Mouse (Mus musculus) mature B cell (primary cell): ENCODE data around the gene Extl2.

Experiments
- in situ Hi-C: fragments of 300-500 bp; cut with MboI; formaldehyde crosslinking; loops from 2 replicates; pipeline ENCODE4 v1.14.3; 2019

Gene Extl2

GRCm38 (mm10) chr3:116006978-116007940, at the start of gene Extl2, which contains the start of gene Slc30a7:
Gene Extl2, plus strand, starts transcription at chr3:116007462.
Gene Slc30a7, minus strand, starts transcription at chr3:116007406.
- in situ Hi-C loops, result no loop called here

- in situ Hi-C loops, result no loop called here
These were observed 45.8 kb upstream of the Extl2 start for GRCm38 (mm10) chr3:115961311-115962027.

DNA sequence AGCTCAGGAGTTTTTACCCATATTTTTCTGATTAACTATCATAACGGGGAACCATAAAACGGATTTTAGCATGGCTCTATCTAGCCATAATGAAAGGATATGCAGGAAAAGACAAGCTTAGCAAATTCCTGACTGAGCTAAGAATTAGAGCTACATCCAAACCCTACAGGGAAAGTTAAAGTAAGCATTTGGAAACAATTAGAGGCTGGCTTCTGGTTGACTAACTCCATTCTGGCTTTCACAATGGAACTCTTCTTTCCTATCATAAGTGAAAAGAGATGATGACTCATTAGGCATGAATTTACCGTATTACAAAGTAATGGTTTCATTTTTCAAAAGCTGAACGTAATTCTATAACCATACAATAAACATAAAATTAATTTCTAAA, 45.2 kb upstream of the Extl2 start:
- in situ Hi-C loops, result no loop called here

GRCm38 (mm10) chr3:115963597-115963996, 43.7 kb upstream of the Extl2 start:
- in situ Hi-C loops, result no loop called here

DNA sequence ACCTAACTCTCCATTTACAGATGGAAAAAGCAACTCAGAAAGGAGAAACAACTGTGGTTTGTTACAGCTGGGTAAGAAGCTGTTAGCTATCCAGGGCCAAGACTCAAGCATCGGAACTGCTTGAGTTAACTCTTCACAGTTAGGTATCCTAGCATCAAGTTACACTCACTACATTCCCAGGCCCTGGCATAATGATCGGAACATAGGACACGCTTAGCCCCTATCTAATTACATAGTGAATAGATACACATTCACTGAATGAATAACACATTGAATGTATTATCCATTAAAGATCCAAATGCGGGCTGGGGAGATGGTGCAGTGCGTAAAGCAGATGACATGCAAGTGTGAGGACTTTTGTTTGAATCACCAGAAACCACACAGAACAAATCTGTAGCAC, 43.2 kb upstream of the Extl2 start:
- in situ Hi-C loops, result no loop called here

DNA sequence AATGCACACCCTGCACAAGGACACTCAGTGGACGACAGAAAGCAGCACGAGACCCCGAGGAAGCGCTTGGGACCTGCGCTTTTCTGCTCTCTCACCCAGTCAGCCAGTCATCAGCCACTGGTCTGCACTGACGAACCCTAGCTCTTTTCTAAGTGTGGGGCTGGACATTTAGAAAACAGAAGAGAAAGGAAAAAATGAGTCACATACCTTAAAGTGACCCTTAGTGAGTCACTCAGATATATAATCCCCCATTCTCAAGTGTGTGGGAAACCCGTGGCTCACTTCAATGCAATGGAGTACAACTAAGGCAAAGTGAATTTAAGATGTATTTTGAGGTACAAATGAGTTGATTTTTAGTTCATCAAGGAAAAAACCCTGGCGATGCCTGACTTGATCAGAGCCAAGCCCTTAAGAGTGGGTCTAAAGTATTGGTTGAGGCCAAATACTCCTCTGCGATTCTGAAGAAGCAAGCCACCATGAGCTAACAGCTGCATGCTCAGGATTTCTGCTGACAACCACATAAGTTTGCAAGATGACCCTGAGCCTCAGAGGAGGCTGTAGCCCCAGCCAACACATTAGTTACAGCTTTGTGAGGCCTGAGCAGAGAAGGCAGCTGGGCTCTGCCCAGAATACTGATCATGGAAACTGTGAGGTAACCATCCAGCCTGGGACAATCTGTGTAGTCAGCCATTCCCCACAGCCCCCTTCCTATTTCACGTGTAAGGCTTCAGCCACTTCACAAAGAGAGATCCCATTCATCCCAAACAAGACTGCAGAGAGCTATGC, 38.3 kb upstream of the Extl2 start:
- in situ Hi-C loops, result no loop called here

GRCm38 (mm10) chr3:115971045-115971785, 36.0 kb upstream of the Extl2 start:
- in situ Hi-C loops, result no loop called here

- in situ Hi-C loops, result no loop called here
These were observed 35.2 kb upstream of the Extl2 start for GRCm38 (mm10) chr3:115971891-115972646.

DNA sequence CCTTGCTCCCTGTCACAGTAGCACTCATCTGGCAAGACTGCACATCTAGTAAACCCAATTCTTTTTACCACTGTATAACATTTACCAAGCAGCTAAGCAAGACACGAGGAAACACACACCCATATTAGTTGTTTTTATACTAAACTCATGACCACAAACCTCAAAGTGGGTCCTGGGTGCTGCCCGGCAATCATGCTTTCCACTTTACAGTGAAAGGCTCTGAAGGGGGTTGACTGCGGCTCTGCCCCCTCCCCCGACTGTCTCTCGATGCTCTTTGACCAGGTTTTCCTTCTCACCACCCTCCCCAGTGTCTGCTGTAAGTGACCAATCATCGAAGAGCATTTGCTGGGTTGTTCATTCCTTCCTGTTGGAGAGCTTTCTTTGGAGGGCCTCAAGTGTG, 33.0 kb upstream of the Extl2 start:
- in situ Hi-C loops, result no loop called here

DNA sequence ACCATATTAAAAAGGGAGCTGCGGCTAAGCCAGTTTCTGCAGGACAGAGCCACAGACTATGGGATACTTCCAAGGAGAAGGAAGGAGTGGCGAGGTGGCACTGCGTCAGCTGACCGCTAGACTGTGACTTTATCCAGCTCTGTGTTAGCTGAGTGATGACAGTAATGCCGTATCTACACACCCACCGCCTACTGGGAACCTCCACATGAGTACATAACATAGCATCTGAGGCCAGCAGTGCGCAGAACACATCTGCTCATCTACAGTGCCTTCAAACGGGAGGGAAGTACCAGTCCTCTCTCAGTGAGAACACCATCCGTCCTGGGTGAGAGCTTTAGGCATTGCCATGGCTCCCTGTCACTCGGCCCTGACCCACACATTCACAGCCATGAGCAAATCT, 32.3 kb upstream of the Extl2 start:
- in situ Hi-C loops, result no loop called here

DNA sequence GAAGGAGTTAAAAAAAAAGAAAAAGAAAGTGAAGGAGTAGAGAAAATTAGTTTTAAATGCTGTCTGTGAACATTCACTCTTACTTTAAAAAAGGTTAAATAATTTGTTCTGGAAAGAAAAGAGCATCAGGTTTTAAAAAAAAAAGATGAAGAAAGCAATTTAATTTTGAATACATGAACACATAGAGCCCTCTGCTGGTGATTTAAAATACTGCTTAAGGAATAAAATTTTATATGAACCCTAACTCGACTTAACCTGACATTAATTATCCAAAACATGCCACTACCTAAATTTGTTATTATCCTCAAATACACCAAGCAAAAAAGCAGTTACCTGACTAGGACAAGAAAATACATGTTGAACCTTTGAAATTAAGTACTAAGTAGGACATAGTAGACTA, 28.3 kb upstream of the Extl2 start:
- in situ Hi-C loops, result no loop called here

DNA sequence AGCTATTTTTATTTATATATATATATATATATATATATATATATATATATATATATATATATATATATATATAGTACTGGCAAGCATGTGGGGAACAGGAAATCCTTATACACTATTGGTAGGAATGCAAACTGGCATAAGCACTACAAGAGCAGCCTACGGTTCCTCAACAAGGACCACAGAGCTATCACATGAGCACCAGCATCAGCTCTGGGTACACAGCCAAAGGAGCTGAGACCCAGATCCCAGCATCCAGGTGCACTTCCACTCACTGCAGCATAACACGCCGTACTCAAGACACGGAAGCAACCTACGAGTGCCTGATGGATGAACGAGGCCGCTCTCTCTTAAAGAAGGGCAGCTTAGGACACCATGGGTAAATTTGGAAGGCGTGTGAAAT, 24.0 kb upstream of the Extl2 start:
- in situ Hi-C loops, result no loop called here

DNA sequence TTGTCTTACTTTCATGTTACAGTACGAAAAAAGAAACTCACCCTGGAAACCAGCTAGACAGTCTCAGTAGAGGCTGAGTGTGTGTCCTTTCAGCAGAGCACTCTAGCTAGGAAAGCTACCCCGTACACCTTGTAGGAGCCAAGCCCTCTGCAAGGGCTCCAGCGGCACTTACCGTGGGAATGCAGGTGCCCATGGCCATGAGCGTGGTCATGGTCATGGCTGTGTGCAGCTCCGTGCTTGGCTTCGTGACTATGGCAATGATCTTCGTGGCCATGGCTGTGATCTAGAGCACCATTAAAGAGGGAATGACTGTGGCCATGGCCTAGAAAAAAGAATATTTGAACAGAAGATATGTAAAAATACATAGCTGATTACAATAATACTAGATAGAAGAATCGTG, 22.6 kb upstream of the Extl2 start:
- in situ Hi-C loops, result no loop called here

DNA sequence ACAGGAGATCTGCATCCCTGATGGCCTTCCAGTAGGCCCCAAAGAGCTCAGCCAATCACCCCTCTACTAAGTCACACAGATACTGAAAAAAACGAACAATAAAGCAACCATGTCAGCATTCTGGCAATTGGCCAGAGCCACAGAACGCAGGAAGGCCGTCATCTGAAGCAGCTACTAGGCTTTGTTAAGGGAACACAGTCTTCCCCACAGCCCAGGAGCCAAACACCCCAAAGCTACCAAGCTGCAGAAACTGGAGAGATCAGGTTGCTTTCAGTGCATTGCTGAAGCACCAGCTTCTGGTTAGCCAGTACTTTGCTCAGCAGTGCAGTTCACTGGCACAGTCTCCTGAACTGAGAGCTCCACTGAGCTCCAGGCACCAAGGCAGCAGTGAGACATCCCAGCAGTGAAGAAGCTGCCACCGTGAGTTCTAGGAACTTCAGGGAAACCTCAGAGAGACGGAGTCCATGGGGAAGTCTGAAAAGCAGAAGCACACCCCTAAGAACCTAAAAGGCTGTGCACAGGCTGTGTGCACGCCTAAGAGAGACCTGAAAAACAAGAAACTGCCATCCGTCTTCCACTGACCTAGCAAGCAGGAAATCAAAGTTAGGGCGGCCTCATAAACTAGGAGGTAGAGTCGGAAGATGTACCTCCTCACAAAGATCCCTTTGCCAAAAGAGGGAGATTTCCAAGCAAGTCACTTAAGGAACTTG, 21.9 kb upstream of the Extl2 start:
- in situ Hi-C loops, result no loop called here

- in situ Hi-C loops, result no loop called here
These were observed 15.2 kb upstream of the Extl2 start for GRCm38 (mm10) chr3:115992103-115992502.

GRCm38 (mm10) chr3:115992588-115992987, 14.7 kb upstream of the Extl2 start:
- in situ Hi-C loops, result no loop called here

- in situ Hi-C loops, result no loop called here
These were observed 14.2 kb upstream of the Extl2 start for GRCm38 (mm10) chr3:115993025-115993424.

DNA sequence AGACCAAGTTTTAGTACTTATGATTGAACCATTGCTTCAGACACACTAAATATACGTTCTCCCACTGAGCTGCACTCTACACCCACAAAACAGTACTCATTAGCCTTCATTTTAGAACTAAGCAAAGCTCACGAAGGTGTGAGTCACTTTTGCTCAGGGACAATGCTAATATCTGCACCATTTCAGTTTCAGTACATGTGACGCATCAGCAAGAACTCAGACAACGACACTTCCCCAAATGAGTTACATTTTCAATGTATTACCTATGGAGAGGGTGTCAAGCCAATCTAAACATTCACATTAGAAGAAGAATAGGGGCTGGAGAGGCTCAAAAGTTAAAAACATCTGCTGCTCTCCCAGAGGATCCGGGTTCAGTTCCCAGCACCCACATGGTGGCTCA, 10.3 kb upstream of the Extl2 start:
- in situ Hi-C loops, result no loop called here

DNA sequence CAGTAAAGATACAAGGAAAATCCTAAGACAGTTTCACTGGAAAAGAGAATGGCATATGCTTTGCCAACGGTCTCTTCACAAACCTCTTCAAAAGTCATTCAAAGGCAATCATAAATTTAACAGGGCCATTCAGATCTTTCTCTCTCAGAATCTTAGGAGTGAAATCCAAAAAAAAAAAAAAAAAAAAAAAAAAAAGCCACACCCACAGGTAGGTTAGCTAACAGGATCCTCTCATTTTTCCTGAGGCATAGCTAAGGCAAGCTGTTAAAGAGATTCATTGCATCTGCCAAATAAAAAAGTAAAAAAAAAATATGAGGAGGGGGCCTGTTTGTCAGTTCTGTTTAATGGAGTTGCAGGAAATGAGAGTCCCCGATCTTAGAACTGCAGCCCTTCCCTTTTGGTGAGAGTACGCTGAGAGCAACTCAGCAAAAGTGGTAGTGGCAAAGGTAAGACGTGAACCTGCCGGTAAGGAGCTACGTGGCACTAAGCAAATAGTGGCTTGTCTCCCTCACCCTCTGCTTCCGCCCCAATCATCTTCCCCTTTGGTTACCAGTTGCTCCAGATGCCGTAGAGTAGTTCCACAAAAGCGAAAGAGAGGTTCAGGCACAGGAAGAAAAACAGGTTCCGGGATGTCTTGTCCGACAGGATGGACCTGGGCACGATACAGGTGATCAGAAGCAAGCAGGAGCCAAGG, 831 bp upstream of the Extl2 start:
- in situ Hi-C loops, result no loop called here
